Mouse (Mus musculus): ENCODE results near the gene Styx. TPM values are rescaled to one million over a fixed set of nuclear protein-coding genes. Genes with fewer than 3 reads are reported as not detected.

Gene Styx
- total and polyA plus RNA-seq, 3 experiments, result 3.8 to 33.4 (median 26.3) TPM

DNA sequence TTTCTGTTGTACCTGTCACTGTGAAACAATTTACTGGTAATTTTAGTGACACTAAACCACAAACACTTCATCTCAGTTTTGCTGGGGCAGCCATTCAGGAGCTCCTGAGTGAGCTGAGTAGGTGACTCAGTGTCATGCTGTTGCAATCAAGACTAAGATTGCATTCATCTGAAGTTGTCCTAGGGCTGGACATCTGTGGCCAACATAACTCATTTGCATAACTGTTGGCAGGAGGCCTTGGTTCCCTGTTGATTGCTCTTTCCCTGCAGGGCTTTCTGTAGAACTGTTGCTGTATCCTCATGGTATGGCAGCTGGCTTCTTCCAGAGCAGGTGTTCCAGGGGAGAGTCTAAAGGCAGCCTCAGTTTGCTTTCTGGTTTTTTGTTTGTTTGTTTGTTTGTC is 25.4 kb upstream of the Styx start:
- H3K9ac ChIP-seq (ENCODE audit: low read depth, low read length), result no peak overlapping the region
- no peaks in the 10 kb centered on the region for H3K4me1 ChIP-seq (ENCODE audit: control insufficient read depth, insufficient read depth, low read length)
- H3K79me2 ChIP-seq (replicated peaks; ENCODE audit: control insufficient read depth, insufficient read depth, low read length), result no peaks in the 10 kb centered on the region
- DNase-seq, result no peak
- H3K4me3 ChIP-seq, result no peak overlapping the region
- no peak for TF ChIP-seq POLR2A (IDR thresholded peaks at IDR 0.05; ENCODE audit: insufficient read depth, low read depth, low read length)
- no peak overlapping the region for H3K27ac ChIP-seq
- H3K27me3 ChIP-seq (ENCODE audit: control insufficient read depth, insufficient read depth, low read length), result no peaks in the 10 kb centered on the region
- H3K36me3 ChIP-seq (ENCODE audit: control insufficient read depth, insufficient read depth, low read length), result no peaks in the 10 kb centered on the region
- intact Hi-C loops (cut with DNase I), result loop anchor here (5.0 kb wide), 1 partner anchor 62 kb away; no protein-coding TSS in a partner anchor

DNA sequence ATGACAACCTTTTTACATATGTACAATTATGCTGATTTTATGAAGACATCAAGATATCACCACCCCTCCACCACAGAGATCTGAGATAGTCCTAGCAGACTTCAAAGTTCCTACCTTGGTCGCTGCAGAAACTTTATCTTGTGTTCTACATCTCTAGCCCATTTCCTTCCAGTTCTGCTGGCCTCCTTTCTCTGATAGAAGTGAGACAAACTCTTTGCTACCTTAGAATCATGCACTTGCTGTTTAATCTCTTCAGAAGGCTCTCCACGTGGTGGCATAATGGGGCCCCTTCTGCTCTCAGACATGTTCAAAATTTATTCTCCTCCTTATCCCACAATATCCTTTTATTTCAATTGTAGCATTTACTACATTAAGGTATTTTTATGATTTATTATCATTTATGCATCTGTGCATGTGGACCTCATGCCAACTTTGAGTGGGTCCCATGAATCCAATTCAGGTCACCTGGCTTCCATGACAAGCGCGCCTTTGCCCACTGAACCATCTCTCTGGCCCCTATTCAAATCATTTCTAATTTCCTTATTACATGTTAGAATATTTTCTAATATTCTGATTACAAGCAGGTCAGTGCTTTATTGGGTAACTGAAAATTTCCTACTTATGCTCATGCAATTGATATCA is 22.7 kb upstream of the Styx start:
- no peaks in the 10 kb centered on the region for H3K4me1 ChIP-seq (ENCODE audit: control insufficient read depth, insufficient read depth, low read length)
- WGBS, result 85% methylated on average over 4 of the region's 4 CpGs
- no peak for TF ChIP-seq POLR2A (IDR thresholded peaks at IDR 0.05; ENCODE audit: insufficient read depth, low read depth, low read length)
- no peak for TF ChIP-seq CTCF (IDR thresholded peaks at IDR 0.05)
- TF ChIP-seq EP300 (IDR thresholded peaks at IDR 0.05; ENCODE audit: insufficient read depth, low read depth, low read length), result no peak
- H3K27me3 ChIP-seq (ENCODE audit: control insufficient read depth, insufficient read depth, low read length), result no peaks in the 10 kb centered on the region
- peaks cover 16% of the 10 kb centered on the region for H3K36me3 ChIP-seq (ENCODE audit: control insufficient read depth, insufficient read depth, low read length)
- DNase-seq, result no peak
- H3K27ac ChIP-seq, result no peak overlapping the region
- H3K4me3 ChIP-seq, result no peak overlapping the region
- no peak overlapping the region for H3K9ac ChIP-seq (ENCODE audit: low read depth, low read length)
- intact Hi-C loops (cut with DNase I), result loop anchor here (5.0 kb wide), 1 partner anchor 59 kb away; no protein-coding TSS in a partner anchor
- H3K79me2 ChIP-seq (replicated peaks; ENCODE audit: control insufficient read depth, insufficient read depth, low read length), result no peaks in the 10 kb centered on the region

DNA sequence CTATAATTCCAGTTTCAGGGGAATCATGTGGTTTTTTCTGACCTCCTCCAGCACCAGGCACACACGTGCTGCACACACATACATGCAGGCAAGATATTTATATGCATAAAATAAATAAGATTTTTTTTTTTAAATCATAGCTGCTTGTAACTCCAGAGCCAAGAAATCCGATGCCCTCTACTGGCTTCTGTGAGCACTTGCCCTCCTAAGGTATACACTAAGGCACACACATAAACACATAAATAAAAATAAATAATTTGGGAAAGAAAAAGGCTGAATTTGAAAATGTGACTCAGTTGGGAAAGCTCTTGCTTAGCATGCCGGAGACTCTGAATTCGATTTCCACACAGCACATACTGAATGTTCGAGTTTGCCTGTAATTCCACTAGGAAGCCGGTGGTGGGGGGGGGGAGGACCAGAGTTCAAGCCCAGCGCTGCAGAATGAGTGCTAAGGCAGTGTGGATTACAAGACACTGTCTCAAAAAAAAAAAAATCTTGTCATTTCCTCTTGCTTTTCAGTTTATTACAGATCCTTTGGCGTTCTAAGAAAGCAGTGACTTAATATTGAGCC is 21.8 kb upstream of the Styx start:
- 12% methylated on average over 8 of the region's 8 CpGs for WGBS
- peak overlapping the region; percentile 29; the same call in 1 of the 2 replicates for H3K27ac ChIP-seq
- no peak overlapping the region for H3K9ac ChIP-seq (ENCODE audit: low read depth, low read length)
- H3K4me3 ChIP-seq, result peak overlapping the region; percentile 12; the same call in 1 of the 2 replicates
- H3K79me2 ChIP-seq (replicated peaks; ENCODE audit: control insufficient read depth, insufficient read depth, low read length), result no peaks in the 10 kb centered on the region
- no peak for DNase-seq
- no peak for TF ChIP-seq EP300 (IDR thresholded peaks at IDR 0.05; ENCODE audit: insufficient read depth, low read depth, low read length)
- no peak for TF ChIP-seq POLR2A (IDR thresholded peaks at IDR 0.05; ENCODE audit: insufficient read depth, low read depth, low read length)
- no peak for TF ChIP-seq CTCF (IDR thresholded peaks at IDR 0.05)
- intact Hi-C loops (cut with DNase I), result loop anchor here (5.0 kb wide), 1 partner anchor 58 kb away; no protein-coding TSS in a partner anchor
- no peaks in the 10 kb centered on the region for H3K4me1 ChIP-seq (ENCODE audit: control insufficient read depth, insufficient read depth, low read length)
- no peaks in the 10 kb centered on the region for H3K27me3 ChIP-seq (ENCODE audit: control insufficient read depth, insufficient read depth, low read length)
- H3K36me3 ChIP-seq (ENCODE audit: control insufficient read depth, insufficient read depth, low read length), result peaks cover 21% of the 10 kb centered on the region

DNA sequence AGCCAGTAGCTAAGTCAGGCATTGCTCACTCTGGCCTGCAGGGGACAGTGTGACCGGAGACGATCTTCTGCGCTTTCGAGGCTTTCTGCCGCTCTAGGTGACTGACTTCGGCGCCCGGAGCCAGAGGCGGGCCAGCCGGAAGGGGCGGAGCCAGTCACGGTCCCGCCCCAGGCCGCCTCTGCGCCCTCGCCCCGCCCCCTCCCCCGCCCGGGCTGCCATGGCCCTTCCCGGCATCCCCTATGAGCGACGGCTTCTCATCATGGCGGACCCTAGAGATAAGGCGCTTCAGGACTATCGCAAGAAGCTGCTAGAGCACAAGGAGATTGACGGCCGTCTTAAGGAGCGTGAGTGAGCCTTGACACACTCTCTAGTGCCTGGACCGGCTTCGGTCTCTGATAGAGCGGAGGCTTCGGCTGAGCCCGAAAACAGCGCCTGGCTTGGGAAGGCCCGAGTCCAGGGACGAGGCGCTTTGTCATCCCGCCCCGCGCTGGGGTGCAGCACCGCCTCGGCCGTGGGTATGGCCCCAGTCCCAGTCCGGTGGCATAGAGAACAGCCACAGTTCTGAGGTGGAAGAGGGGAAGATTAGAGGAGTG is 21.2 kb upstream of the Styx start, which contains the start of gene Psmc6:
Gene Psmc6, plus strand, starts transcription at position 200 of the 593 bp plus-strand sequence.
- Histone ChIP-seq H3K27me3 (ENCODE audit: control insufficient read depth, insufficient read depth, low read length) (no peaks in the 10 kb centered on the region), H3K79me2 (replicated peaks; ENCODE audit: control insufficient read depth, insufficient read depth, low read length) (no peaks in the 10 kb centered on the region), H3K9ac (ENCODE audit: low read depth, low read length) (peak within 1 kb of the TSS; percentile 82), H3K36me3 (ENCODE audit: control insufficient read depth, insufficient read depth, low read length) (peaks cover 24% of the 10 kb centered on the region), H3K4me3 (peak within 1 kb of the TSS; percentile 84), H3K4me1 (ENCODE audit: control insufficient read depth, insufficient read depth, low read length) (no peaks in the 10 kb centered on the region), H3K27ac (peak within 1 kb of the TSS; percentile 85)
- peak; percentile 90 for TF ChIP-seq CTCF (IDR thresholded peaks at IDR 0.05)
- TF ChIP-seq EP300 (IDR thresholded peaks at IDR 0.05; ENCODE audit: insufficient read depth, low read depth, low read length), result 0 out of 2 replicates have a peak, but pooled peaks have one; percentile 62
- peak; percentile 87 for TF ChIP-seq POLR2A (IDR thresholded peaks at IDR 0.05; ENCODE audit: insufficient read depth, low read depth, low read length)
- WGBS, result under 1% methylated on average over 44 of the region's 44 CpGs
- intact Hi-C loops (cut with DNase I), result loop anchor here (1.0 to 5.0 kb wide), 2 partner anchors 21 to 58 kb away; no protein-coding TSS in a partner anchor
- peak; percentile 92 to 95 for DNase-seq

DNA sequence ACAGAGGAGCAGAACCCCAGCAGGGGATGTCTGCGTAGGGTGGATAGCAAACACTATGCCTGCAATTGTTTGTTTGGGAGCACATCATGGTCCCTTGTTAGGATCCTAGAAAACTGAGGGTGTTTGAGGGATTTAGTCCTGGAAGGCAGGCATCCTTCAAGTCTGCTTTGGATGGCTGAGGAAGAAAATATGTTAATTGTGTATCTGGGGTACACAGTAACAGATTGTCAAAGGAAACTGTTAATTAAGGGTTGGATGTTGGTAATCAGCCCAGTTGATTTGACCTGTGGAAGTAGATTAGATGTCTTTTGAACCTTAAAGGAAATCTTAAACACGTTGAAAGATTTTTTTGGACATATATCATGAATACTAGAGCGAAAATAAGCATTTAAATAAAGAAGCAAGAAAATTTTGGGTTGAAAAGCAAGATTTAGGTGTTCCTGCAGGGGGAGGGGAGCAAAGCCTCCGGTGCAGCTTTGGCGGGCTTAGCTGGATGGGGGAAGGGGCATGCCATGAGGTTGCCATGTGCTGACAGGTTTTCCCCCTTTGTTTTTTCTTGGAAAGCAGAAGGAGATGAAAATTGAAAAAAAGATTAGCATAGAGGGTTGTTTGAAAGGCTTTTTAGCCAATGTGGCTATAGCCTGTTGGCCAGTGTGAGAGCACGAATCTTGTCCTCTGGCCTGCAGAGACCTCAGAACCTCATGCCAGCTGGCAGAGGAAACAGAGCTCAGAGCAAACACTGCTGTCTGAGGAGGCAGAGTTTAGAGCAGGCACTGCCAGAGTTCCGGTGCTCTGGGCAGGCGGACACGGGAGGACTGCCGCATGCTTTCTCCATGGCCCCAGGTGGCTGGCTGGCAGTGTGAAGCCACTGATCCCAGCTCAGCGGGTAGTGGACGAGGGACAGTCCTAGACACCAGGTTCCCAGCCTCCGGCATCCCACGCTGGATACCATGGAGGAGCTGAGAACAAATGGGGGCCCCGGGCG is 13.6 kb downstream of the Styx start:
- DNase-seq, result peak; percentile 45 to 69
- no peaks in the 10 kb centered on the region for H3K4me1 ChIP-seq (ENCODE audit: control insufficient read depth, insufficient read depth, low read length)
- no peaks in the 10 kb centered on the region for H3K79me2 ChIP-seq (replicated peaks; ENCODE audit: control insufficient read depth, insufficient read depth, low read length)
- no peak overlapping the region for H3K4me3 ChIP-seq
- H3K36me3 ChIP-seq (ENCODE audit: control insufficient read depth, insufficient read depth, low read length), result no peaks in the 10 kb centered on the region; the same call in 1 of the 2 replicates
- no peak overlapping the region for H3K9ac ChIP-seq (ENCODE audit: low read depth, low read length)
- no peaks in the 10 kb centered on the region for H3K27me3 ChIP-seq (ENCODE audit: control insufficient read depth, insufficient read depth, low read length)
- H3K27ac ChIP-seq, result no peak overlapping the region
- 69% methylated on average over 16 of the region's 16 CpGs for WGBS
- intact Hi-C loops (cut with DNase I), result no loop called here
- TF ChIP-seq POLR2A (IDR thresholded peaks at IDR 0.05; ENCODE audit: insufficient read depth, low read depth, low read length) (no peak), EP300 (IDR thresholded peaks at IDR 0.05; ENCODE audit: insufficient read depth, low read depth, low read length) (no peak)
